Mouse (Mus musculus) thymus, adult 2 months (tissue): ENCODE data around the gene Ankrd6.

Experiments used
- CTCF ChIP-seq: fragments of 200-500 bp; IDR thresholded peaks from 2 replicates; pipeline ENCODE4 v1.5.1; 2012; ENCODE audit warnings: mild to moderate bottlenecking, control low read depth, low read length, moderate library complexity, borderline replicate concordance; ENCODE audit not compliant: control insufficient read depth, poor library complexity, insufficient read depth; ENCODE audit errors: extremely low read depth
- POLR2A ChIP-seq: fragments of 200-500 bp; IDR thresholded peaks from 2 replicates; pipeline ENCODE4 v1.6.1; 2012; ENCODE audit warnings: mild to moderate bottlenecking, low read length, control low read depth, moderate library complexity; ENCODE audit not compliant: control insufficient read depth, poor library complexity, insufficient read depth; ENCODE audit errors: extremely low read depth

- TF ChIP-seq CTCF (no peak), POLR2A (no peak)
Measured at GRCm38 (mm10) chr4:32828385-32829077, 122.1 kb downstream of the Ankrd6 start.
